Mouse (Mus musculus): ENCODE results near the gene Slc25a40.

Slc25a40 gene

GRCm38 (mm10) chr5:8422157-8422931, at the start of gene Slc25a40, which contains the start of gene Dbf4:
TSS of gene Slc25a40 (plus strand) at chr5:8422850.
TSS of gene Dbf4 (minus strand) at chr5:8422716.
- ATAC-seq (ENCODE audit: insufficient number of reproducible peaks, low FRiP score, low TSS enrichment): peak; percentile 96

GRCm38 (mm10) chr5:8373415-8373814, 49.2 kb upstream of the Slc25a40 start:
- ATAC-seq (ENCODE audit: insufficient number of reproducible peaks, low FRiP score, low TSS enrichment): no peak

GRCm38 (mm10) chr5:8374297-8374906, 48.2 kb upstream of the Slc25a40 start:
- no peak for ATAC-seq (ENCODE audit: insufficient number of reproducible peaks, low FRiP score, low TSS enrichment)

GRCm38 (mm10) chr5:8393891-8394583, 28.6 kb upstream of the Slc25a40 start:
- ATAC-seq (ENCODE audit: insufficient number of reproducible peaks, low FRiP score, low TSS enrichment): no peak

GRCm38 (mm10) chr5:8397587-8398249, 24.9 kb upstream of the Slc25a40 start:
- no peak for ATAC-seq (ENCODE audit: insufficient number of reproducible peaks, low FRiP score, low TSS enrichment)

- no peak for ATAC-seq (ENCODE audit: insufficient number of reproducible peaks, low FRiP score, low TSS enrichment)
Observed at GRCm38 (mm10) chr5:8408746-8409145, 13.9 kb upstream of the Slc25a40 start.

GRCm38 (mm10) chr5:8416683-8417413, 5.8 kb upstream of the Slc25a40 start:
- ATAC-seq (ENCODE audit: insufficient number of reproducible peaks, low FRiP score, low TSS enrichment): no peak

- no peak for ATAC-seq (ENCODE audit: insufficient number of reproducible peaks, low FRiP score, low TSS enrichment)
Observed at GRCm38 (mm10) chr5:8417443-8417842, 5.2 kb upstream of the Slc25a40 start.

- no peak for ATAC-seq (ENCODE audit: insufficient number of reproducible peaks, low FRiP score, low TSS enrichment)
Observed at GRCm38 (mm10) chr5:8421424-8421823, 1.2 kb upstream of the Slc25a40 start.

GRCm38 (mm10) chr5:8422932-8423928, 580 bp downstream of the Slc25a40 start:
- ATAC-seq (ENCODE audit: insufficient number of reproducible peaks, low FRiP score, low TSS enrichment): no peak

GRCm38 (mm10) chr5:8424116-8424515, 1.5 kb downstream of the Slc25a40 start:
- no peak for ATAC-seq (ENCODE audit: insufficient number of reproducible peaks, low FRiP score, low TSS enrichment)

- ATAC-seq (ENCODE audit: insufficient number of reproducible peaks, low FRiP score, low TSS enrichment): no peak
Observed at GRCm38 (mm10) chr5:8425899-8426298, 3.2 kb downstream of the Slc25a40 start.

GRCm38 (mm10) chr5:8437481-8438156, 15.0 kb downstream of the Slc25a40 start:
- no peak for ATAC-seq (ENCODE audit: insufficient number of reproducible peaks, low FRiP score, low TSS enrichment)

- ATAC-seq (ENCODE audit: insufficient number of reproducible peaks, low FRiP score, low TSS enrichment): no peak
Observed at GRCm38 (mm10) chr5:8439095-8439494, 16.4 kb downstream of the Slc25a40 start.

- ATAC-seq (ENCODE audit: insufficient number of reproducible peaks, low FRiP score, low TSS enrichment): no peak
Observed at GRCm38 (mm10) chr5:8455565-8455964, 32.9 kb downstream of the Slc25a40 start.

GRCm38 (mm10) chr5:8456561-8456960, 33.9 kb downstream of the Slc25a40 start:
- no peak for ATAC-seq (ENCODE audit: insufficient number of reproducible peaks, low FRiP score, low TSS enrichment)

- 0 out of 2 replicates have a peak, but pooled peaks have one; percentile 54 for ATAC-seq (ENCODE audit: insufficient number of reproducible peaks, low FRiP score, low TSS enrichment)
Observed at GRCm38 (mm10) chr5:8487989-8488700, 65.5 kb downstream of the Slc25a40 start.

Measured in cerebellum, adult (tissue).